22 mouse cellular contexts compared by ENCODE assay signal in genomic region chr11:23701831-23702230, GRCm38 (mm10). TPM values are rescaled to one million over a fixed set of nuclear protein-coding genes. Genes with fewer than 3 reads are reported as not detected.
A peak's percentile ranks its signal among the peaks of the same experiment; 100 is the strongest.
DNase-seq lines count a peak whose midpoint lies in the region; ATAC-seq and TF ChIP-seq lines count a peak whose summit lies in the region.
"Had no signal": no experiment of that assay in that cellular context is flagged by ENCODE, and none has a peak within 500 bp of the region (broad histone marks: within the 10 kb centered on the region; RNA-seq: fewer than 3 reads in every experiment).

No protein-coding gene starts in this region.

- H3K27ac ChIP-seq in liver, adult 2 months (replicated peaks; ENCODE audit: insufficient read depth, low read depth, low read length), result no peak overlapping the region
- no peak overlapping the region for H3K27ac ChIP-seq in liver, embryonic 11.5 days (ENCODE audit: low read depth, low read length)
- H3K27ac ChIP-seq in liver, postnatal 0 days (ENCODE audit: low read depth), result no peak overlapping the region
- H3K27ac ChIP-seq in liver, embryonic 12.5 days, result no peak overlapping the region
- H3K27ac ChIP-seq in CH12.LX (ENCODE audit: insufficient read depth, low read depth), result 0 out of 2 replicates have a peak overlapping the region, but pooled peaks have one; percentile 28

- H3K27me3 ChIP-seq in liver, adult 2 months (ENCODE audit: control insufficient read depth, insufficient read depth, low read length), result no peaks in the 10 kb centered on the region
- H3K27me3 ChIP-seq in liver, embryonic 11.5 days (replicated peaks; ENCODE audit: control insufficient read depth, insufficient read depth, low read length), result no peaks in the 10 kb centered on the region
- no peaks in the 10 kb centered on the region for H3K27me3 ChIP-seq in liver, postnatal 0 days (ENCODE audit: insufficient read depth, low read length)
- H3K27me3 ChIP-seq in liver, embryonic 12.5 days (replicated peaks), result no peaks in the 10 kb centered on the region
- no peaks in the 10 kb centered on the region for H3K27me3 ChIP-seq in CH12.LX (replicated peaks)
- H3K27me3 ChIP-seq: Patski had no signal

- H3K36me3 ChIP-seq in liver, adult 2 months (ENCODE audit: control insufficient read depth, insufficient read depth, low read length), result peaks cover 6% of the 10 kb centered on the region; the same call in 1 of the 2 replicates
- peaks cover 2% of the 10 kb centered on the region; the same call in 1 of the 2 replicates for H3K36me3 ChIP-seq in liver, embryonic 11.5 days (ENCODE audit: control insufficient read depth, insufficient read depth, low read length)
- 0 out of 2 replicates have a peak, but pooled peaks cover 2% of the 10 kb centered on the region for H3K36me3 ChIP-seq in liver, postnatal 0 days (replicated peaks; ENCODE audit: insufficient read depth, low read length)
- H3K36me3 ChIP-seq in liver, embryonic 12.5 days, result peaks cover 36% of the 10 kb centered on the region
- H3K36me3 ChIP-seq in CH12.LX (replicated peaks in 1 of 2; ENCODE audit: control insufficient read depth in 1 of 2, insufficient read depth in 1 of 2, low read length in 1 of 2), result peaks cover 13 to 52% of the 10 kb centered on the region in 2 experiments

- H3K4me3 ChIP-seq in liver, adult 2 months (ENCODE audit: insufficient read depth, low read depth, low read length), result no peak overlapping the region
- no peak overlapping the region for H3K4me3 ChIP-seq in liver, embryonic 11.5 days (ENCODE audit: low read depth, low read length)
- no peak overlapping the region for H3K4me3 ChIP-seq in liver, postnatal 0 days (ENCODE audit: low read depth, low read length)
- H3K4me3 ChIP-seq in liver, embryonic 12.5 days, result no peak overlapping the region
- no peak overlapping the region for H3K4me3 ChIP-seq in CH12.LX (replicated peaks in 1 of 3; ENCODE audit: low read depth in 2 of 3, low read length in 2 of 3, poor library complexity in 1 of 3)

- TF ChIP-seq CTCF in liver, adult 2 months (IDR thresholded peaks at IDR 0.05; ENCODE audit: low read depth, low read length), result no peak
- TF ChIP-seq CTCF in liver, postnatal 0 days (IDR thresholded peaks at IDR 0.05; ENCODE audit: low read depth), result no peak
- no peak for TF ChIP-seq CTCF in CH12.LX (conservative IDR thresholded peaks at IDR 0.05 in 1 of 2, IDR thresholded peaks at IDR 0.05 in 1 of 2; ENCODE audit: low read depth in 2 of 2, low read length in 2 of 2)

- H3K9ac ChIP-seq in liver, adult 2 months (ENCODE audit: low read depth, low read length), result no peak overlapping the region
- no peak overlapping the region for H3K9ac ChIP-seq in liver, embryonic 11.5 days (ENCODE audit: low read depth, low read length)
- H3K9ac ChIP-seq in liver, postnatal 0 days (replicated peaks), result no peak overlapping the region
- no peak overlapping the region for H3K9ac ChIP-seq in liver, embryonic 12.5 days
- H3K9ac ChIP-seq in CH12.LX (ENCODE audit: insufficient read depth, low read depth), result no peak overlapping the region

- dilution Hi-C loops in CH12.LX (cut with MboI; ENCODE audit: extremely low pct_ligation_motif_present, extremely low pct_unique_long_range_greater_than_20kb, low sequenced_read_pairs), result no loop called here

- no peak for TF ChIP-seq POLR2A in liver, adult 2 months (IDR thresholded peaks at IDR 0.05; ENCODE audit: extremely low read depth, insufficient read depth, low read length)
- no peak for TF ChIP-seq POLR2A in CH12.LX (IDR thresholded peaks at IDR 0.05; ENCODE audit: low read depth, low read length)

- H3K9me3 ChIP-seq in liver, embryonic 11.5 days (ENCODE audit: control insufficient read depth, low read length), result no peaks in the 10 kb centered on the region
- no peaks in the 10 kb centered on the region for H3K9me3 ChIP-seq in liver, postnatal 0 days (ENCODE audit: low read length)
- H3K9me3 ChIP-seq in liver, embryonic 12.5 days (replicated peaks), result no peaks in the 10 kb centered on the region
- no peaks in the 10 kb centered on the region for H3K9me3 ChIP-seq in CH12.LX (replicated peaks; ENCODE audit: low read length)
- H3K9me3 ChIP-seq: G1E had no signal

- 0 out of 2 replicates have a peak, but pooled peaks cover 3% of the 10 kb centered on the region for H3K4me1 ChIP-seq in liver, adult 2 months (ENCODE audit: control insufficient read depth, insufficient read depth, low read length)
- H3K4me1 ChIP-seq in liver, embryonic 11.5 days (replicated peaks; ENCODE audit: control insufficient read depth, insufficient read depth, low read length), result no peaks in the 10 kb centered on the region
- H3K4me1 ChIP-seq in liver, postnatal 0 days (ENCODE audit: insufficient read depth), result peaks cover 5% of the 10 kb centered on the region; the same call in 1 of the 2 replicates
- no peaks in the 10 kb centered on the region for H3K4me1 ChIP-seq in liver, embryonic 12.5 days
- H3K4me1 ChIP-seq in CH12.LX (ENCODE audit: control insufficient read depth in 1 of 2, insufficient read depth in 2 of 2), result peaks cover 14 to 69% of the 10 kb centered on the region in 2 experiments

- no peak for TF ChIP-seq RAD21 in CH12.LX (IDR thresholded peaks at IDR 0.05; ENCODE audit: low read depth, low read length)

- TF ChIP-seq EP300 in liver, postnatal 0 days (IDR thresholded peaks at IDR 0.05; ENCODE audit: low read depth), result no peak
- no peak for TF ChIP-seq EP300 in CH12.LX (IDR thresholded peaks at IDR 0.05; ENCODE audit: low read length)

- ATAC-seq in liver, embryonic 11.5 days (replicated peaks; ENCODE audit: low FRiP score), result no peak
- peak; percentile 45; the same call in 1 of the 2 replicates for ATAC-seq in liver, postnatal 0 days
- no peak for ATAC-seq in liver, embryonic 12.5 days
- ATAC-seq: activated CD4-positive, CD25-positive, alpha-beta regulatory T cell, adult 4 months; CD4-positive, CD25-positive, alpha-beta regulatory T cell, adult 4 months; Patski had no signal

- intact Hi-C loops in heart, postnatal 25 days (cut with DNase I), result no loop called here

- peak; percentile 53 for DNase-seq in heart, adult 11 months
- no peak for DNase-seq in heart, postnatal 25 days (ENCODE audit: low spot score)
- DNase-seq in liver, adult 2 months (ENCODE audit: extremely low read depth, low read depth, low spot score), result peak; percentile 82
- DNase-seq in liver, embryonic 11.5 days (ENCODE audit: low spot score), result no peak
- DNase-seq in liver, postnatal 0 days, result no peak
- no peak for DNase-seq in CH12.LX (ENCODE audit: extremely low read depth)
- DNase-seq in spleen, postnatal 4 days (ENCODE audit: low spot score in 2 of 2), result no peak
- DNase-seq: adrenal gland, adult 2 months; adrenal gland, adult 8-10 months; adrenal gland, postnatal 10 days; adrenal gland, postnatal 14 days; adrenal gland, postnatal 25 days; adrenal gland, postnatal 36 days; B cell, adult 2 months; cerebellum, adult 11 months; cerebellum, adult 11-12 months; cerebellum, adult 18-20 months had no signal

- in situ Hi-C loops in CH12.LX (cut with MboI; ENCODE audit: low pct_ligation_motif_present, low pct_unique_long_range_greater_than_20kb, low sequenced_read_pairs), result no loop called here

- H3K4me2 ChIP-seq in liver, embryonic 11.5 days, result no peak overlapping the region
- H3K4me2 ChIP-seq in liver, postnatal 0 days (ENCODE audit: low read depth, low read length), result no peak overlapping the region
- no peak overlapping the region for H3K4me2 ChIP-seq in liver, embryonic 12.5 days
- no peak overlapping the region for H3K4me2 ChIP-seq in CH12.LX (ENCODE audit: insufficient read depth, low read depth, poor library complexity, severe bottlenecking)

- WGBS in liver, adult 2 months, result 27% methylated on average over 3 of the region's 3 CpGs
- whole genome bisulfite sequencing in liver, embryonic 11.5 days, result 87% methylated on average over 3 of the region's 3 CpGs
- 81% methylated on average over 3 of the region's 3 CpGs for WGBS in liver, postnatal 0 days (ENCODE audit: insufficient replicate concordance)
- 87% methylated on average over 3 of the region's 3 CpGs for WGBS in liver, embryonic 12.5 days (ENCODE audit: insufficient replicate concordance)

- no peaks in the 10 kb centered on the region for H3K79me2 ChIP-seq in liver, adult 2 months (ENCODE audit: control insufficient read depth, insufficient read depth, low read length)
- peaks cover 17% of the 10 kb centered on the region for H3K79me2 ChIP-seq in CH12.LX (replicated peaks; ENCODE audit: control insufficient read depth, extremely low read depth, insufficient read depth, poor library complexity, severe bottlenecking)

TF ChIP-seq in CH12.LX, 34 proteins besides CTCF, POLR2A, EP300 and RAD21 (continues in another document):
- TF ChIP-seq USF2 (conservative IDR thresholded peaks at IDR 0.05; ENCODE audit: low read depth, low read length), result no peak
- TF ChIP-seq GABPA (IDR thresholded peaks at IDR 0.05; ENCODE audit: insufficient replicate concordance, low read depth, low read length), result no peak
- TF ChIP-seq ELF1 (IDR thresholded peaks at IDR 0.05; ENCODE audit: low read depth, low read length), result no peak
- no peak for TF ChIP-seq MYC (IDR thresholded peaks at IDR 0.05; ENCODE audit: low read depth, low read length)
- no peak for TF ChIP-seq TCF12 (IDR thresholded peaks at IDR 0.05; ENCODE audit: low read depth, low read length)
- TF ChIP-seq HCFC1 (IDR thresholded peaks at IDR 0.05; ENCODE audit: low read depth, low read length), result no peak
- no peak for TF ChIP-seq BHLHE40 (IDR thresholded peaks at IDR 0.05; ENCODE audit: low read depth, low read length)
- no peak for TF ChIP-seq POLR2AphosphoS2 (IDR thresholded peaks at IDR 0.05; ENCODE audit: low read depth, low read length)

RNA-seq across cellular contexts. Expression of gene Pex13, which starts 36.1 kb away (rescaled TPM):
- 10 to 100 TPM; 22.2 to 26.3 TPM for total RNA-seq in heart, postnatal 25 days (2021)
- 28.9 and 29.4 TPM in 2 replicates for total RNA-seq in liver, adult 2 months (2014; rRNA removed)
- 11.5 and 18.1 TPM in 2 replicates for polyA plus RNA-seq in liver, adult 2 months (2012; rRNA removed)
- polyA plus RNA-seq in liver, embryonic 11.5 days (2014; fragmentation: Nextera tagmentation; extraction: Ambion mirVana), result 21.0 and 27.6 TPM in 2 replicates
- polyA plus RNA-seq in liver, postnatal 0 days (2015; fragmentation: Nextera tagmentation; extraction: Ambion mirVana), result 24.9 and 25.0 TPM in 2 replicates
- 15.0 and 18.0 TPM in 2 replicates for polyA plus RNA-seq in liver, embryonic 12.5 days (2016; fragmentation: Nextera tagmentation; extraction: Ambion mirVana)
- 20.4 and 22.6 TPM in 2 replicates for total RNA-seq in CH12.LX (2012; rRNA removed)
- 21.5 and 24.9 TPM in 2 replicates for total RNA-seq in CH12.LX (2014; rRNA removed)
- polyA plus RNA-seq in CH12.LX (2012; ENCODE audit: insufficient read length, low read depth), result 42.7 and 50.7 TPM in 2 replicates

RNA-seq across cellular contexts. Expression of gene Pus10, which starts 36.4 kb away (rescaled TPM):
- total RNA-seq in heart, postnatal 25 days (2021), result 10 to 100 TPM; 10.2 TPM
- total RNA-seq in liver, adult 2 months (2014; rRNA removed), result 15.8 and 21.6 TPM in 2 replicates
- polyA plus RNA-seq in liver, adult 2 months (2012; rRNA removed), result 1.7 and 2.1 TPM in 2 replicates
- 28.2 and 32.6 TPM in 2 replicates for polyA plus RNA-seq in liver, embryonic 11.5 days (2014; fragmentation: Nextera tagmentation; extraction: Ambion mirVana)
- 10.3 and 10.4 TPM in 2 replicates for polyA plus RNA-seq in liver, postnatal 0 days (2015; fragmentation: Nextera tagmentation; extraction: Ambion mirVana)
- 21.8 and 22.6 TPM in 2 replicates for polyA plus RNA-seq in liver, embryonic 12.5 days (2016; fragmentation: Nextera tagmentation; extraction: Ambion mirVana)
- total RNA-seq in CH12.LX (2012; rRNA removed) (57.6 and 72.4 TPM in 2 replicates), CH12.LX (2014; rRNA removed) (113 and 138 TPM in 2 replicates)
- polyA plus RNA-seq in CH12.LX (2012; ENCODE audit: insufficient read length, low read depth), result 92.3 and 98.1 TPM in 2 replicates

Comparison
In these comparisons a context has a peak if more than half of its experiments do, and no peak if none do; other contexts are left out.
1. DNase-seq: peak in heart, adult 11 months (single experiment) and liver, adult 2 months (single experiment); none in heart, postnatal 25 days (single experiment), liver, embryonic 11.5 days (single experiment), liver, postnatal 0 days (single experiment), CH12.LX (single experiment) and spleen, postnatal 4 days (0 of 2).